Mouse (Mus musculus) olfactory bulb, adult 2 months (tissue): ENCODE measurements at regions not wholly inside any gene's neighbourhood (a gene's known extent, or its start where the extent isn't known, plus 50 kb on each side); places are given as distances from the start of the nearest gene placed in this dataset.

ENCODE experiments used
- CTCF ChIP-seq: fragments of 200-500 bp; IDR thresholded peaks from 2 replicates; pipeline ENCODE4 v1.5.1; 2012; ENCODE audit warnings: low read depth, mild to moderate bottlenecking, low read length, moderate library complexity; ENCODE audit not compliant: insufficient read depth
- POLR2A ChIP-seq: fragments of 200-500 bp; IDR thresholded peaks from 2 replicates; pipeline ENCODE4 v1.6.1; 2012; ENCODE audit warnings: mild to moderate bottlenecking, low read depth, low read length, moderate library complexity; ENCODE audit not compliant: insufficient read depth

GRCm38 (mm10) chr7:124914061-124914460 lies 530.4 kb upstream of the Kdm8 start:
- no peak for TF ChIP-seq POLR2A
- TF ChIP-seq CTCF: no peak
